Mouse (Mus musculus) CD4-positive, CD25-positive, alpha-beta regulatory T cell (primary cell): ENCODE measurements around the gene Amot. TPM values are rescaled to one million over a fixed set of nuclear protein-coding genes. Genes with fewer than 3 reads are reported as not detected.

Source experiments
- polyA plus RNA-seq: library from polyadenylated mRNA; unstranded; fragments of 100-300 nt; shearing (Covaris generic); gene quantifications from one replicate; pipeline ENCODE4 v1.2.1, GENCODE M21; 2017

The Amot gene
- polyA plus RNA-seq: 0.17 TPM

GRCm38 (mm10) chrX:145504717-145505415 lies at the start of gene Amot:
Gene Amot, minus strand, starts transcription at chrX:145505181.

Other genes with a start within 250 kb of the Amot start
- 1.5 TPM for gene Lhfpl1, start 156.1 kb downstream of the Amot start, polyA plus RNA-seq